Mouse (Mus musculus): ENCODE data around the gene Gcnt2. TPM values are rescaled to one million over a fixed set of nuclear protein-coding genes. Genes with fewer than 3 reads are reported as not detected.

Gcnt2 gene
- polyA plus RNA-seq, 1 experiment: 5.3 TPM

DNA sequence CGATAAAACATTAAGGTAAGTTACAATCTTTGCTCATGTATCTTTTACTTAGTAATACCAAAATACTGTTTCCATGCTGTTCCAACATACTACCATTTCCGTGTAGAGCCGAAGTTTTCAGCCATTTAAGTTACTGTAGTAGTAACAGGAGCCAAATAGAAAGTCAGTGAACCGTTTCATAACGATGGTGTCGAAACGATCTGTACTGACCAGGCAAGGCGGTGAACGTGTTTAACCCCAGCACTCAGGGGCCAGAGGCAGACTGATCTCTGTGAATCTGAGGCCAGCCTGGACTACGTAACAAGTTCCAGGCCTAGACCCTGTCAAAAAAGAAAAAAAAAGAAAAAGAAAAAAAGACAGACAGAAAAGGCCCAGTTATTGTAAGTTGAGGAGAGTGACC, 148.7 kb downstream of the Gcnt2 start:
- TF ChIP-seq POLR2A (IDR thresholded peaks at IDR 0.05; ENCODE audit: insufficient read length, low read depth) (no peak), USF1 (IDR thresholded peaks at IDR 0.05; ENCODE audit: low read depth) (no peak), MYOD1 (IDR thresholded peaks at IDR 0.05; ENCODE audit: control insufficient read depth in 1 of 3, insufficient read length in 2 of 3, low read depth in 2 of 3) (no peak), POLR2AphosphoS2 (IDR thresholded peaks at IDR 0.05; ENCODE audit: insufficient read length, low read depth) (no peak), TCF3 (IDR thresholded peaks at IDR 0.05; ENCODE audit: insufficient read length, low read depth) (no peak), MYOG (IDR thresholded peaks at IDR 0.05; ENCODE audit: control insufficient read depth in 1 of 3, insufficient read depth in 1 of 3, insufficient read length in 2 of 3, low read depth in 2 of 3) (no peak), CEBPB (IDR thresholded peaks at IDR 0.05; ENCODE audit: insufficient read depth, poor library complexity, severe bottlenecking) (no peak), TCF12 (IDR thresholded peaks at IDR 0.05; ENCODE audit: insufficient read depth, poor library complexity, severe bottlenecking) (no peak), REST (IDR thresholded peaks at IDR 0.05; ENCODE audit: insufficient read depth, insufficient read length) (no peak), MAX (IDR thresholded peaks at IDR 0.05; ENCODE audit: low read depth) (no peak), SRF (IDR thresholded peaks at IDR 0.05; ENCODE audit: control insufficient read depth, insufficient read length, low read depth) (no peak), E2F4 (IDR thresholded peaks at IDR 0.05; ENCODE audit: insufficient read depth) (no peak)
- Histone ChIP-seq H3ac (ENCODE audit: control insufficient read depth, insufficient read length) (no peak overlapping the region), H3K27me3 (ENCODE audit: control insufficient read depth, insufficient read depth, insufficient read length) (no peaks in the 10 kb centered on the region), H3K4me3 (no peak overlapping the region), H3K79me2 (ENCODE audit: control insufficient read depth, insufficient read depth) (peaks cover 27% of the 10 kb centered on the region), H3K4me2 (ENCODE audit: low read depth) (no peak overlapping the region), H3K36me3 (ENCODE audit: control insufficient read depth, insufficient read depth) (peaks cover 70% of the 10 kb centered on the region)

DNA sequence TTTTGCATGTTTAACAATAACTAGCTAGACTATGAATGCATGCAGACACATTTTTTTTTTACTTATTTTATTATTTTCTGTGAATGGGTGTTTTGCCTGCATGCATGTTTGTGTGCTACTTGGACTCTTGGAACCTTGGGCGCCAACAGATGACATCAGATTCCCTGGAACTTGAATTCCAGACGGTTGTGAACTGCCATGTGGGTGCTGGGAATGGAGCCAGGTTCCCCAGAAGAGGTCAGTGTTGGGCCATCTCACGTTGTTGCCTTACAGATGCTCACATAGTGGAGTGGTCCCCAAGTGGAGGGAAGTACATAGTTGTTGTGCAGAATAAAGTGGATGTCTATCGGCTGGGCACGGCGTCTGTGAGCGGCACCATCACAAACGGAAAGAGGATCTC, 149.4 kb downstream of the Gcnt2 start:
- Histone ChIP-seq H3K36me3 (ENCODE audit: control insufficient read depth, insufficient read depth) (peaks cover 70% of the 10 kb centered on the region), H3ac (ENCODE audit: control insufficient read depth, insufficient read length) (no peak overlapping the region), H3K4me3 (no peak overlapping the region), H3K79me2 (ENCODE audit: control insufficient read depth, insufficient read depth) (peaks cover 20% of the 10 kb centered on the region), H3K27me3 (ENCODE audit: control insufficient read depth, insufficient read depth, insufficient read length) (no peaks in the 10 kb centered on the region), H3K4me2 (ENCODE audit: low read depth) (no peak overlapping the region)
- TF ChIP-seq MYOD1 (IDR thresholded peaks at IDR 0.05; ENCODE audit: control insufficient read depth in 1 of 3, insufficient read length in 2 of 3, low read depth in 2 of 3): no peak
- TF ChIP-seq USF1 (IDR thresholded peaks at IDR 0.05; ENCODE audit: low read depth): no peak
- no peak for TF ChIP-seq MYOG (IDR thresholded peaks at IDR 0.05; ENCODE audit: control insufficient read depth in 1 of 3, insufficient read depth in 1 of 3, insufficient read length in 2 of 3, low read depth in 2 of 3)
- no peak for TF ChIP-seq TCF3 (IDR thresholded peaks at IDR 0.05; ENCODE audit: insufficient read length, low read depth)
- TF ChIP-seq CEBPB (IDR thresholded peaks at IDR 0.05; ENCODE audit: insufficient read depth, poor library complexity, severe bottlenecking): no peak
- no peak for TF ChIP-seq E2F4 (IDR thresholded peaks at IDR 0.05; ENCODE audit: insufficient read depth)
- no peak for TF ChIP-seq MAX (IDR thresholded peaks at IDR 0.05; ENCODE audit: low read depth)
- TF ChIP-seq REST (IDR thresholded peaks at IDR 0.05; ENCODE audit: insufficient read depth, insufficient read length): no peak
- no peak for TF ChIP-seq TCF12 (IDR thresholded peaks at IDR 0.05; ENCODE audit: insufficient read depth, poor library complexity, severe bottlenecking)
- TF ChIP-seq POLR2AphosphoS2 (IDR thresholded peaks at IDR 0.05; ENCODE audit: insufficient read length, low read depth): no peak
- no peak for TF ChIP-seq SRF (IDR thresholded peaks at IDR 0.05; ENCODE audit: control insufficient read depth, insufficient read length, low read depth)
- no peak for TF ChIP-seq POLR2A (IDR thresholded peaks at IDR 0.05; ENCODE audit: insufficient read length, low read depth)

Other genes with a start within 250 kb of the Gcnt2 start
- 0.36 TPM for gene Tfap2a, start 121.4 kb upstream of the Gcnt2 start, polyA plus RNA-seq (2012; fragmentation: generic; extraction: Trizol)
- 66.3 TPM for gene Pak1ip1, start 141.3 kb downstream of the Gcnt2 start, polyA plus RNA-seq (2012; fragmentation: generic; extraction: Trizol)
- 201 TPM for gene Tmem14c, start 156.5 kb downstream of the Gcnt2 start, polyA plus RNA-seq (2012; fragmentation: generic; extraction: Trizol)
- 0.01 TPM for gene Mak, start 220.0 kb downstream of the Gcnt2 start, polyA plus RNA-seq (2012; fragmentation: generic; extraction: Trizol)

Data from myocyte (in vitro differentiated cells).